Mouse (Mus musculus) heart, adult 9 months (tissue): ENCODE measurements around the gene Rpl19.
A peak's percentile ranks its signal among the peaks of the same experiment; 100 is the strongest.

ENCODE experiments used
- DNase-seq, 2 experiments: peaks; one replicate each; pipeline ENCODE4 v3.0.0; 2022; ENCODE audit warnings: low spot score in 2 of 2

Rpl19 gene

GRCm38 (mm10) chr11:97998898-97999608 is 27.5 kb upstream of the Rpl19 start:
- no peak for DNase-seq

- no peak for DNase-seq
These were observed 26.8 kb upstream of the Rpl19 start for GRCm38 (mm10) chr11:97999748-98000147.

- no peak for DNase-seq
These were observed 26.0 kb upstream of the Rpl19 start for GRCm38 (mm10) chr11:98000378-98001140.

- no peak for DNase-seq
These were observed 25.1 kb upstream of the Rpl19 start for GRCm38 (mm10) chr11:98001351-98001824.

GRCm38 (mm10) chr11:98001986-98002385 is 24.5 kb upstream of the Rpl19 start:
- DNase-seq, result no peak

GRCm38 (mm10) chr11:98002627-98003026 is 23.9 kb upstream of the Rpl19 start:
- DNase-seq, result peak in 1 of 2 experiments; percentile 69

- no peak for DNase-seq
These were observed 23.3 kb upstream of the Rpl19 start for GRCm38 (mm10) chr11:98003171-98003671.

- DNase-seq, result no peak
These were observed 22.3 kb upstream of the Rpl19 start for GRCm38 (mm10) chr11:98004161-98004560.

- DNase-seq, result no peak
These were observed 21.4 kb upstream of the Rpl19 start for GRCm38 (mm10) chr11:98005076-98005475.

GRCm38 (mm10) chr11:98005686-98006085 is 20.8 kb upstream of the Rpl19 start:
- DNase-seq, result peak; percentile 52 to 78

- no peak for DNase-seq
These were observed 18.4 kb upstream of the Rpl19 start for GRCm38 (mm10) chr11:98008087-98008486.

GRCm38 (mm10) chr11:98011716-98012115 is 14.8 kb upstream of the Rpl19 start:
- no peak for DNase-seq

- DNase-seq, result no peak
These were observed 13.7 kb upstream of the Rpl19 start for GRCm38 (mm10) chr11:98012831-98013230.

- DNase-seq, result no peak
These were observed 10.3 kb upstream of the Rpl19 start for GRCm38 (mm10) chr11:98016177-98016576.

GRCm38 (mm10) chr11:98016824-98017223 is 9.7 kb upstream of the Rpl19 start:
- no peak for DNase-seq

- no peak for DNase-seq
These were observed 8.3 kb upstream of the Rpl19 start for GRCm38 (mm10) chr11:98018222-98018621.

GRCm38 (mm10) chr11:98018858-98019641 is 7.5 kb upstream of the Rpl19 start:
- no peak for DNase-seq

- no peak for DNase-seq
These were observed 6.5 kb upstream of the Rpl19 start for GRCm38 (mm10) chr11:98019883-98020610.

- no peak for DNase-seq
These were observed 5.8 kb upstream of the Rpl19 start for GRCm38 (mm10) chr11:98020710-98021109.

GRCm38 (mm10) chr11:98021118-98021517 is 5.4 kb upstream of the Rpl19 start:
- no peak for DNase-seq

- no peak for DNase-seq
These were observed 4.8 kb upstream of the Rpl19 start for GRCm38 (mm10) chr11:98021565-98022252.
